In the genomic region with DNA sequence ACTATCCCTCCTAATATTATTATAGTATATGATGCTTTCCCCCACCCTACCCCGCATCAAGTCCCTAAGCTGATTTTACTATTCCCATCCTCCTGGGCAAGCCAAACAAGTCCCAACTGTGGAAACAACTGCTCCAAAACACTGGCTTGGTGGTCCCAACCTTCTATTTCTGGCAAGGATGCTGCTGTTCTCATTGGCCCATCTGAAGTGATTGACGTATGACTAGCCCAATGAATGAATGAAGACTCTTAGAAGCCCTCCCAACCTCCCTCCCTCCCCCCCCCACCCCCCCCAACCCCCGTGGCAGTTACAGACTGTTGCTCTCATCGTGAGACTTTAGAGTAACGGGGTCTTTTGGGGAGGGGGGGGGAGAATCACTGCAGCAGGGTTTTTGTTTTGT, we compare ENCODE assay signal across 22 mouse cellular contexts. TPM values are rescaled to one million over a fixed set of nuclear protein-coding genes. Genes with fewer than 3 reads are reported as not detected.
"Had no signal": no experiment of that assay in that cellular context is flagged by ENCODE, and none has a peak within 500 bp of the region (broad histone marks: within the 10 kb centered on the region; RNA-seq: fewer than 3 reads in every experiment).

No protein-coding gene starts in this region.

- H3K9ac ChIP-seq: heart, embryonic 12.5 days; hindbrain, embryonic 13.5 days; hindbrain, embryonic 15.5 days; intestine, embryonic 15.5 days; limb, embryonic 12.5 days had no signal

- H3K4me1 ChIP-seq: intestine, embryonic 15.5 days had no signal

- H3K9me3 ChIP-seq: heart, embryonic 10.5 days; heart, embryonic 12.5 days; hindbrain, embryonic 13.5 days; hindbrain, embryonic 15.5 days; intestine, embryonic 15.5 days; limb, embryonic 10.5 days; limb, embryonic 12.5 days had no signal

- H3K4me2 ChIP-seq: heart, embryonic 12.5 days; hindbrain, embryonic 13.5 days; hindbrain, embryonic 15.5 days; intestine, embryonic 15.5 days; limb, embryonic 12.5 days; liver, embryonic 11.5 days had no signal

- H3K27ac ChIP-seq: heart, embryonic 10.5 days; hindbrain, embryonic 13.5 days; hindbrain, embryonic 15.5 days; intestine, embryonic 15.5 days; layer of hippocampus, adult 2 months; left cerebral cortex, adult 2 months; limb, embryonic 10.5 days; limb, embryonic 12.5 days had no signal

- H3K27me3 ChIP-seq: hindbrain, embryonic 15.5 days; intestine, embryonic 15.5 days; limb, embryonic 12.5 days had no signal

- H3K36me3 ChIP-seq: heart, embryonic 10.5 days; heart, embryonic 12.5 days; hindbrain, embryonic 13.5 days; hindbrain, embryonic 15.5 days; intestine, embryonic 15.5 days; limb, embryonic 10.5 days; limb, embryonic 12.5 days had no signal

- DNase-seq: gastrocnemius, postnatal 14 days; gastrocnemius, postnatal 36 days; heart, postnatal 10 days; heart, postnatal 36 days; kidney, adult 18-20 months; kidney, adult 8-10 months; kidney, postnatal 10 days; kidney, postnatal 25 days; kidney, postnatal 4 days; liver had no signal

- H3K4me3 ChIP-seq: heart, embryonic 10.5 days; heart, embryonic 12.5 days; hindbrain, embryonic 13.5 days; hindbrain, embryonic 15.5 days; intestine, embryonic 15.5 days; layer of hippocampus, adult 2 months; left cerebral cortex, adult 2 months; limb, embryonic 10.5 days; limb, embryonic 12.5 days had no signal

- ATAC-seq: inflammation-experienced regulatory T-cells, adult 6 months; intestine, embryonic 15.5 days; intestine, postnatal 0 days had no signal

RNA-seq across cellular contexts. Expression of a gene that starts 58.7 kb away (rescaled TPM):
- polyA plus RNA-seq: inflammation-experienced regulatory T-cells, adult 6 months had no signal
